Mouse (Mus musculus) right cerebral cortex, adult 18-20 months (tissue): ENCODE results near the gene Nr1h3.
A peak's percentile ranks its signal among the peaks of the same experiment; 100 is the strongest.

Source experiments
- DNase-seq: peaks from one replicate; pipeline ENCODE4 v3.0.0; 2022; ENCODE audit warnings: mixed read lengths

Gene Nr1h3

DNA sequence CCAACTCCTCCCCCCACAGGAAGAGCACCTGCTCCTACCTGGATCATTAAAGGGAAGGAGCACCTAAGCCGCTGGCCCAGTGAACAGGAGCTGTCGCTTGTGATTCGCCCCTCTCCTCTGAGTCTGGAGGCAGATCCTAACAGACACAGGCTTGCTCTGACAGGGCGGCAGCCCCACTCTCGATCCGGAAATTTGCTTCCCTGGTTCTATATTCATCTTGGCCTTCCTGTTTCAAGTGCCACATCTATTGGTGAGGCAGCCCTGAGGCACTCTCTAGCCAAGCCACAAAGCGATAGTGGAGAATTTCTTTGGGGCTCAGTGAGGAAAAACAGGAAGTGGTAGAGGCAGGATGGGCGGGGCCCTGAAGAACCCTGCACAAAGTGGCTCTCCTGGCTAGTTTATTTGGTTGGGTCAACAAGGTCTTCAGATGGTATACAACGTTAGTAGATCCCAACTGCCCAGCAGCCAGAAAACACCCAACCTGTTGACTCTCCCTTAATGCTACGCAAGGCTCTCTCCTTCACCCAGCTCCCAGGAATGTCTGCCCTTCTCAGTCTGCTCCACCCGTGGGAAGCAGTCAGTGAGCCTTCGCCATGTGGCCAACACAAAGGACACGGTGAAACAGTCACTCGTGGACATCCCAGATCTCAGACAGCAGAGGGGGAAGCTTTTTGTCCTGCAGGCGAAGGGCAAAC is 18.8 kb downstream of the Nr1h3 start, which contains the start of gene Madd:
TSS of gene Madd (minus strand) at position 127 of the 695 bp plus-strand sequence.
- DNase-seq, result no peak

DNA sequence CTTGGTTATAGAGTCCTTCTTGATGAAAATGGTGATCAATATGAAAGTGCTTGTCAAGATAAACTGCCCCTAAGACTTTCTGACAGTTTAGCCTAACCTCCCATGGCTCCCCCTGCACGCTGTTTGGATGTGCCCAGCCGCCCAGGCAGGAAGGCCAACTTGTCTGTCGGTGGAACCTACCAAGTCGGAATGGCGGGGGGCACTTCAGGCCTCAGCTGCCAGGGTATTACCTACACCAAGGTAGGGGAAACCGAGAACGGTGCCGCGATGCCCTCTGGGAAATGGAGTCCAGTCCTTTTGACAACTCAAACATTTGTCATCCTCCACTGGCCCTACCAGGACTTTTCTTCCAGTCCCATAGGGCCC is 19.5 kb downstream of the Nr1h3 start:
- DNase-seq, result peak; percentile 98

DNA sequence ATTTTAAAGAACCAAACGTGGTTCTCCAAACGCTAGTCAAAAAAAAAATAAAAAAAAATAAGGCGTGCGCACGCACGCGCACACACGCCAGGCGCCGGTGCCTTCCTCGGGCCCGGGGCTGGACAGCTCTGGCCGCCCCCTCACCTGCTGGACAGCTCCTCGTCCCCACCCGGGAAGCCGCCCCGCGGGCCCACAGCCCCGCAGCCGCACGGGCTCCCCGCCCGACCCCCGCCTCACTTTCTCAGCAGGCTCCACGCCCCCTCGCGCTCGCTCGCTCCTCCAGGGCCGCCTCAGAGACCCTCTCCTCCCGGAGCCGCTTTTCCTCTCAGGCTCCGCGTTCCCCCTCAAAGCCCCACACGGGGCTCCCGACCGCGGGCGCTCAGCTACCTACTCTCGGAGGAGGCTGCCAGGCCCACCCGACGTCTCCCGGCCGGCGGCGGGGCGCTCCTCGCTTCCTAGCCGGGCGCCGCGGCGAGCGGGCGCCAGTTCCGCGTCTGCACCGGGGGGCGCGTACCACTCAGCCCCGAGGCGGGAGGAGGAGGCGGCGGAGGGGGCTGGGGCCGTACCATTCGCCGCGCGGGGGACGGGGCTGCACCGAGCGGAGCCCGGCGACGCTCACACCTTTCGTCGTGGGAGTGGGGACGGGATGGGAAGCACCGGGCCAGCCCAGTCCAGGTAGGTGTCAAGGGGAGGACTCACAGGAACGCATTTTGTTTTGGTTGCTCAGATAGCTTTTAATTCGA is 20.1 kb downstream of the Nr1h3 start:
- DNase-seq, result peak; percentile 91

DNA sequence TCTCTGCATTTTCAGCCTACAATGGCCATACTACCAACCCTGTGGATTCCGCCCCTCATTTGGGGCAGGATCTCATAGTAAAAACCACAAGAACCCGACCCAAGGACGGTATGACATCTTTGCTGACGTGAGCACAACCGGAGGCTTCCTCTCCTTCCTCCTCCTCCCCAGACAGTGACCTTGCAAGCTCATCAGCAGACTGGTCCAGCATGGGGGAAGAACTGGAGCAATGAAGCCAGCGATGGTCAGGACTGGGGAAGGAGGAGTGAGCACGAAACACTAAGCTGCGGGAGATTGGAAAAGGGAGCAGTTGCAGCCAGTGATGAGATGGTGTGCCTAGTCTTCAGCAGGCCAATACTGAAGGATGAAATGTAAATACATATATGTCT is 20.6 kb downstream of the Nr1h3 start:
- peak; percentile 43 for DNase-seq

DNA sequence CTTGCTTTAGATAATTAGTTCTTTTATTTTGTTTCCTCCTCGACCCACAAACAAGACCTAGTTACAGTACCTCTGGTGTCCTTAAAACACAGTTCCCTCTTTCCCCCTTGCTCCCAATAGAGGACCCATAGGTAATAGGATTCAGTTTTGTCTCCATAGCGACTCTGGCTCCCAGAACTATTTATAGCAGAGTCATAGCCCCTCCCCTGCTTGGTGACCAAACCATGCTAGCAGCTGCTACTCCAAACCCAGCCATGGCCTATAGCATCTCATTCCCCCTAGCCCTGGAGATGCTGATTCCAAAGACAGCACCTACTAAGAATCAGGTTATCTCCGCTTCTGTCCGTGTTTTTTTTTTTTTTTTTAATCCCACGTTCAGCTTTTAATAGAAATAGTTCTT is 21.9 kb downstream of the Nr1h3 start:
- no peak for DNase-seq

DNA sequence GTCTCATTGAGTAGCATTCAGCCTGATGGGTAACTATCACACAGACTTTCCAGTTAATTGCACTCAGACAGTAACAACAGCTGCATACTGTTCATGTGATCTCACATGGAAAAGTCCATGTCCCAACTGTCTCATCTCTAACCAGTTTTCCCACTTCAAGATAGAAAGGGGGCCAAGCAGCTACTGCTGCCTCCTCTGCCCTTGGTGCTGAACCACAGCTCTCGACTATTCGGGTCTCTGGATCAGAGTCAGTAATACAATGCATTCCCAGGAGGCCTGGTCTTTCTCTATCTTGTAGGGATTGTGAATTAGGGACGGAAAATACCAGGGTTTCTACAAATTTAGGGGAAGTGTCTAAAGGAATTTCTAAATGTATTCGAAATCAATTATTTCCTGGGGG is 22.8 kb downstream of the Nr1h3 start:
- no peak for DNase-seq

DNA sequence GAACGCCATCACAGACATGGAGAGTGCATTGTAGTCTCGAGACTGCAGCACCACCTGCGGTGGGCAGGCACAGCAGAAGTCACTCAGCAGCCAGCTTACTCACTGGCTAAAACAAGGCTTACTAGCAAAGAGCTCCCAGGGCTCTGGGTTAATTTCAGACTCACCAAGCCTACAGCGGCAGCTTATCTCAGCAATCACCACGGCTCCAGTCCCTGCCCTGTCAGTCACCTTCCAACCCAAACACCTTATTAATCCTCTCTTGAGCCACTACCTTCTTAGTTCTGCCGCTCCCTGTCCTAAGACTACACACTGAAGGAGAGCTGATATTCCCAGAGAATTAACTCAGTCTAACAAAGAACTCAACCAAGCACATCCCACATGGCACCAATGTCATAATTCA is 26.4 kb downstream of the Nr1h3 start:
- DNase-seq, result no peak

DNA sequence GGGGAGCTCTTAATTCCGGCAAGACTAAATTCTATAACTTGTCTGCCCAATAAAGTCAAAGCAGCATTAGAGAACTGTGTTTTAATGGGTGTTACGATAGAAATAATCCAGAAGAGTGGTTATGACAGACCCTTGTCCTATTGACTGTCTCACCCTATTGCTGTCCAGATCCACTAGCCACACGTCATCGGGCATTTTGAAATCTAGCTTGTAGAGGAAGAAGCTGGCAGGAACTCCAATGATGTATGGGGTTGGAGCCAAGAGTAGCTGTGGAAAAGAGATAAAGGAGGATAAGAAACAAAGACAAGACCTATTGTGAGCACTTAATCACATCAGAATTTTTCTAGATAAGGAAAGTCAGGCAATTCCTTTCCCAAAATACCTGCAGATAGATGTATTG is 27.1 kb downstream of the Nr1h3 start:
- DNase-seq, result no peak

DNA sequence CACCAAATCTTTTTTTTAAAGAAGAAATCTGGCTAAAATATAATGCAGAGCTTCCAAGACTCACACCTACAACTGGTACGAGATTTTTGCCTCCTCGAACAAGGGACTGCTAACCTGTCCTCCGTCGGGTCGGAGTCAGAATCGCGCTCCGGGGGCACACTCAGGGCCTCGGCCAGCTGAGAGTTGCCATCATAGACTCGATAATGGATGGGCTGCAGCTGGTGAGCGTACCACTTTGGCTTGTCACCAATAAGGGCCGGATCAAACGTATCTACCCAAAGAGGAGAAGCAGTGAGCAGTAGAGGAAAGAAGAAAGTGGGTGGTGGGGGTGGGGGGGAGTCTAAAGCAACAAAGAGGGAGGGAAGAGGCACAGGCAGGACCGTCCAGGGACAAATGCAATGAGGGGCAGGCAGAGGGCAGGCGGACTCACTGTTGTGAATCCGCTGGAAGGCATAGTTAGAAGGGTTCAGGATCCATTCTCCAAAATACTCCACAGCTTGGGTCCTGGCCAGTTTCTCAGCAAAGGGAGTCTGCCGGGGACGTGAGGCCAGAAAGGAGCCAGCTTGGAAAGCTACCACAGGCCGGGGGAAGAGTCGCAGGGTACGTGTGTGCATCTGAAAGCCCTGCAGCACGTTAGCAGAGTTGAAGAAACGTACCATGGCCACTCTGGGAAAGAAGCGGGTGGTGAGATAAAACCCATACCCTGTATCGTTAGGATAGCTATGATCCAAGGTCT is 32.9 kb downstream of the Nr1h3 start:
- DNase-seq, result no peak

DNA sequence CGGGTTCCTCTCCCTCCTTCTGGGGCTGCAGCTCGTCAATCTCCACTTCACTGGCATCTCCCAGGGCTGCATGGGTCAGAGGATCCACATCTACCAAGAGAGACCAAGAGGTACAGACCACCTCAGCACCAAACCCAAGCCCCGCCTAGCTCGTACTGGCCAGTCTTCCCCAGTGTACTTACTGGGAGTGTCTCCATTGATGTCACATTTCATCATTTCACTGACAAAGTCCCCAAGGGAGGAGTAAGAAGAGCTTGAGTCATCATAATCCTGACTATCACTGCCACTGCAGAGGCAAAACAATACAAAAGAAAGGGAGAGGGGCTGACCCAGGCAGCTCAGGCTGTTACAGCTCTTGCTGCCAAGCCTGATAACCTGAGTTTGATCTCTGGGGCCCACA is 35.0 kb downstream of the Nr1h3 start:
- DNase-seq, result no peak

DNA sequence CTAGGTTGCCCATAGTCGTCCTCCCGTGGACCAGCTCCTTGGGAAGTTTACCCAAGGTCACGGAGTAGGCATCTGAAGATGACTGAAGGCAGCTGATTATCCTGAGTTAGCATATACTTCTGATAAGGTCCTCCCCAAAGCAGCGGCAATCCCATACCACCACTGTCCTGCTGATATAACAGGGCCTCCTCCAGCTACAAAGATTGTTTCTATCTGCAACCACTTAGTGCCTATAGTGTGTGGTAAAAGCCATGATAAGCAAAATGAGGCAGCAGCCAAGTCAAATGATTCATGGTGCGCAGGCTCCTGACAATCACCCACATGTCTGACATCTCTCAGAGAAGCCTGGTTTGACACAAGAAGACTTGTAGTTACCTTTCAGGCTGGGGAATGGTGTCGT is 37.6 kb downstream of the Nr1h3 start:
- DNase-seq, result no peak

DNA sequence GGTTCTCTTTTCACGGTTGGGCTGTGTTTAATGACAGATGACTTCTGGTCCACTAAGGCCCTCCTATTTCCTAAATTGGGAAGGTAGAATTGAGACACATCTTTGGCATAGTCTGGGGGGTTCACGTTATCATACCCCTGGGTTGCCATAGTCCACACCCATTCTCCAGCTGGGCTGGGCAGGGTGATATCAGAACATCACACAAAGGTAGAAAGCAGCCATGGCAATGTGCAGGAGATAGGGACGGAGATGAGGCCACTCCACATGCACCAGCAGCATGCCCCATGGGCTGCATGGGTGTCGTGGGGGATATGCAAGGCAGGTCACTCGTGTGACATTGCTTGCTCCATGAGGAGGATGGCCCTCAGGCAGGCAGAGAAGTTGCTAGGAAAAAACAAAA is 39.1 kb downstream of the Nr1h3 start:
- DNase-seq, result no peak

DNA sequence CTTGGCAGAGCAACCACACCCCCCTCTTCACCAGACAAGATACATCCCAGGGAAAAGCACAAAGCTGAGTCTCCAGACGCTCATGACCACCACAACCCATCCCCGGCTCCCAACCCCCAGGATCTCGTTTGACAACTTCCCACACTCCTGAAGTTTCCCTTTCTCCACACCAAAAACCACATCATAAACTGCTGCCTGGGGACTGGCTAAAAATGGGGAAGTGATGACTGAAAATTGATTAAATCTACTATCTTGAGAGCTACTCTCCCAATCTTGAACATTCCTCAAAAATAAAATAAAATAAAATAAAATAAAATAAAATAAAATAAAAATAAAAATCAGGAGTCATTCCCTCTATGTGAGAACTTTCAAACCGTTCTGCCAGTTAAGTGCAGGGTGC is 39.7 kb downstream of the Nr1h3 start:
- DNase-seq, result no peak

DNA sequence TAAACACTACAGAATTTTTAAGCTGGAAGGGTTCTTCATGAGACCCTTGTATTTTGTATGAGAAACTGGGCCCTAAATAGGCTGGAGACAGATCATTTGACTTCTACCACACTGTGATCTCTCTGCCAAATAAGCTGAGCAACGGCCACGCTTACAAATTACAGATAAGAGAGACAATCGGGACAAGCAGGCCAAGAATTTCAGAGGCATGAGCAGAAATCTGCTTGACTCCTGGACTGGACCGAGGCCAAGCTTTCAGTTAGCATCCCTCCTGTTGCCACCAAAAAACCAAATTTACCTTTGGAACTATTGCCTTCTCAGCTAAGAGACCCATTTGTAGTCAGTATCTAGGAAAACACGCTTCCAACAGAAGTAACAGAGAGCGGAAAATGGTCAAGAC is 42.0 kb downstream of the Nr1h3 start:
- no peak for DNase-seq

DNA sequence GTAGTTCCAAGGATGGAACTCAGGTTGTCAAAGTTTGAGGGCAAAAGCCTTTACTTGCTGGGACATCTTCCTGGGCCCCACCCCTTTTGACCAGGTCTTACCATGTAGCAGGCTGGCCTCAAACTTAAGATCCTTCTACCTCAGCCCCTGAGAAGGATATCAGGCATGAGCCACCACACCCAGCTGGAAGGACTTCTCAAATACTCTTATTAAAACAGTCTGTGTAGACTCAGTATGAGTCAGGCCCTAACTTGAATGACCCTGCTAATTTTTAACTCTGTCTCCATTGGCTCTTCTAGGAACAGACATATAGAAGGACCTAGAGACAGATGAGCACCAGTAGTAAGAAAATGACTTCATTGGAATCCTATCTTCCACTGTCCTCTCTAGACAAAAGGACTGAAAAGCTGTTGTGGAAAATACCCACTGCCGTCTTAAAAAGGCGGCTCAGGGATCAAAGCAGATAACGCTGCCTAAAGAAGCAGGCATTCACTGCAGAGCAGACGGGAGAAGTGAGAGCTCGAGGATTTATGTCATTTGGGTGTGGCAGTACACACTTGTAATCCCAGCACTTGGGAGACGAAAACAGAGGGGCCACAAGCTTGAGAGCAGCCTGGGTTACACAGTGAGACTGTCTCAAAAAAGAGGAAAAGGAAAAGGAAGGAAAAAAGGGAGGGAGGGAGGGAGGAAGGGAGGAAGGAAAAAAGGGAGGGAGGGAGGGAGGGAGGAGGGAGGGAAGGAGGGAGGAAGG is 45.5 kb downstream of the Nr1h3 start:
- DNase-seq, result no peak

DNA sequence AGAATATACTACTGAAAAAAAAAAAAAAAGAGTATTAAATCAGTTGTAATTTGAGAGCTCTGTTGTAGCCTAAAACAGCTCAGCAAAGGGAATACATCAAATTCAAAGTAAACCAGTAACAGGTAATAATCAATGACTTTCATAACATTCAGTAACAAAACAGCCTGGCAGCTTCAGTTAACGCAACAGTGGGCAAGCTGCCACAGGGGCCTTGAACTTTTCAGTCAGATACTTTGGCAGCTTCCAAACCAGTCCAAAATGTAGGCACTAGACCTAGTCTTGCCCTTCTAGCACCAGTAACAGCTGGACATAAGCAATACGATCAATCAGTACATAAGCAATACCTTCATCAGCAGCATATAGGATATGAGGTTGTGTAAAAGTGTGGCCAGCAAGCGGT is 48.5 kb downstream of the Nr1h3 start:
- no peak for DNase-seq

DNA sequence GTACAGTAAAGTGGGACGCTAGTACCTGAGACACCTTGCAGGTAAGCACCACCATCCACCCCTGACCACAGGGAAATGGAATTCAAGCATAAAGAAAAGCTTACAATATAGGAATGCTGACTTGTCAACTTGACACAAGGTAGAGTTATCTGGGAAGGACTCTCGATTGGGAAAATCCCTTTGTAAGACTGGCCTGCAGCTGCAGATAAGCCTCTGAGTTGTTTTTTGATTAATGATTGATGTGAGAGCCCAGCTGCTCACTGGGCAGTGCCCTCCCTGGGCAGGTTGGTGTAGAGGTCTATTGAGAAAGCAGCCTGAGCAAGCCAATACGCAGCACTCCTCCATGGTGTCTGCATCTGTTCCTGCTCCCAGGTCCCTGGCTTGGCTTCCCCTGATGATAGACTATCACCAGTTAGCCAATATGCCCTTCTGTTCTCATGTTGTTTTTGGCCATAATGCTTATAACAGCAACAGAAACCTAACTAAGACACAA is 49.7 kb downstream of the Nr1h3 start:
- DNase-seq, result no peak

DNA sequence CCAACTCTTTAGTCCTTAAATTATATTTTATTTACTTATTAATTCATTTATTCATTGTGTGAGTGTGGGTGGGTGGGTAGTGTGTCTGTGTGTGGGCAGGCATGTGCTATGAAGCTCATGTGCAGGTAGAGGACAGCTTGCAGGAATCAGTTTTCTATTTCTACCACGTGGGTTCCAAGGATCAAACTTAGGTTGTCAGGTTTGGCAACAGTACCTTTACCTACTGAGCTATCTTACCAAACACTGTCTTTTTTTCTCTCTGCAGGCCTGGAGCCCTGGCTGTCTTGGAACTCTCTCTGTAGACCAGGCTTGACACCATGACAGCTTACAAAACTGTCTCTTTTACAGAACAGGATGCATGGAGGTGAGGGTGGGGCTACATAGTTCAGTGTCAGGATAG is 51.3 kb downstream of the Nr1h3 start:
- DNase-seq, result no peak

DNA sequence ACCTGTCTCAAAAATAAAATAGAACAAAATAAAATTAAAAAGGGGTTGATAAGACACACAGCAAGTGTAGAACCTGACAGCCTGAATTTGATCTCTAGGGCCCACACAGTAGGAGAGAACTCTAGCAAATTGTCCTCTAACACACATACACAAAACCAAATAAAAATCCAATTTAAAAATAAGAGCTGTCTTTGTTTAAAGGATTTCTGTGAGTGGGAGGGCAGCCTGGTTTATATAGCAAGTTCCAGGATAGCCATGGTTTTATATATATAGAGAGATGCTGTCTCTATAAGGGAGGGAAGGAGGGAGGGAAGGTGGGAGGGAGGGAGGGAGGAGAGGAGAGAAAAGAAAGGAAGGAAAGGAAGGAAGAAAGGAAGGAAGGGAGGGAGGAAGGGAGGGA is 54.5 kb downstream of the Nr1h3 start:
- no peak for DNase-seq

DNA sequence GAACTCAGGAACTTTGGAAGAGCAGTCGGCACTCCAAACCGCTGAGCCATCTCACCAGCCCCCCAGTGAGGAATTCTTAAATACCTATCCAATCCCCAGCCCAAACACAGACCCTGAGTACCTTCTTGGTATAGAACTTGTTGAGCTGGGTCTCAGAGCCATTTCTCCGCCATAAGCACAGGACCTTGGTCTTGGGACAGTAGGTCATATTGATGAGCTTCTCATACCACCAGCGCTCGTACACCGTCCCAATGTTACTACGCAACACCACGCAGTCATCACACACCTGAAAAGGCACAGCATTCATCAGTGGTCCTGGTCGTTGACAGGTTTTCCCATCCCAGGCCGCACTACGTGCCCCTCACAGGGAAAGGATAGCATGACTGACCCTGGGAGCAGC is 59.2 kb downstream of the Nr1h3 start:
- no peak for DNase-seq

DNA sequence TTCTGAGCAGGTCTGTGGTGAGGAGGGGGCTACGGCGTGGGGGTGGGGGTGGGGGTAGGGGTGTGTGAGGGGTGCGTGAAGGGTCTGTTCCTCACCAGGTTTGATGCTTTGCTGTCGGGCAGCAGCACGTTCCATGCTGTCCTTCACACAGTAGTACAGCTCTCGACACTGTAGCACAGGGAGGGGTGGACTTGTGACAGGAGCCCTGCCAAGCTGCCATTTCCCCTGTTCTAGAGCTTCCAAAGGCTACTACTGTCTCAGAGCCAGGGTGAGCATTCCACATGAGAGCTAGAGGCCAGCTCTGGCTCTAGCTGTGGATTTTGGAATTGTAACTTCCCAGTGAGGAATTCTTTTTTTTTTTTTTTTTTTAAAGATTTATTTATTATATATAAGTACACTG is 59.7 kb downstream of the Nr1h3 start:
- no peak for DNase-seq

DNA sequence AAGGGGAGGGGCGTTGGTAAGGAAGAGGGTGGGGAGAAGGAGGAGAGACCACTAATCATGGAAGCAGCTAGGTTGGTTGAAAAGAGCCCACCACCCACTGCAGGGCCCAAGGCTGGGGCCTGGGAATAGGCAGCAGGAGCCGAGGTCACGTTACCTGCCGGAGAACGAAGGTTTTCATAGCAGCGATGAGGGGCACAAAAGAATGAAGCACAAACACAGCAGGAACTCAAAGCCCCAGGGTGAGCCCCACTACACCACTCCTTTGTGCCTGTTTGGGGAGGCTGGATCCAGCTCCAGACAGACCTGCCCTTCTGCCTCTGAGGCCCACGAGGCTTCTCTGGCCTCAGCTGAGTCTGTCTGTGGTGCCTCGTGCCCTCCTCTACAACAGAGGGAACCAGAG is 62.9 kb downstream of the Nr1h3 start:
- no peak for DNase-seq

DNA sequence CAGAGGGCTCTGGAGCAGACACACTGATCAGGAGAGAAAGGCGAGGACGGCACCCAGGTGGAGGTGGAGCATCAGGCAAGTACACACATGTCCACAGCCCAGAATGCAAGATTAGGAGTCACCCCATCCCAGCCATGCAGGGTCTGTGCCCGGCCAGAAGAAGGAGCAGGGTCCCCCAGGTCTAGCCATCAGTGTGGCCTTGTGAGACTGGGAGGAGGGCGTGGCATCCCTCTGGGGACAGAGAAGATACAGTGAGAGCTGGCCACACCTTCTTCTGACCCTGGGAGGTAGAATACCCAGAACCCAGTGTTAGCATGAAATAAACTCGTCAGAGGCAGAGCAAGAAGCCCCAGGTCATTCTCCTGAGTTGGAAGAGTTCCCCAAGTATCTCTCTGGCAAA is 63.3 kb downstream of the Nr1h3 start:
- no peak for DNase-seq
